Mouse (Mus musculus) brain, embryonic 14.5 days (tissue): ENCODE data around the gene Arel1.

Source experiments
- CTCF ChIP-seq: fragments of 200-500 bp; IDR thresholded peaks from 2 replicates; pipeline ENCODE4 v1.5.1; 2012; ENCODE audit warnings: inconsistent platforms, mild to moderate bottlenecking, moderate library complexity, borderline replicate concordance; ENCODE audit not compliant: insufficient read depth, insufficient read length; ENCODE audit errors: extremely low read depth
- POLR2A ChIP-seq: fragments of 200-500 bp; IDR thresholded peaks from 2 replicates; pipeline ENCODE4 v1.6.1; 2012; ENCODE audit warnings: mild to moderate bottlenecking, inconsistent platforms, borderline replicate concordance; ENCODE audit not compliant: poor library complexity, insufficient read depth, insufficient read length, severe bottlenecking; ENCODE audit errors: extremely low read depth

GRCm38 (mm10) chr12:84968831-84969655, 1.7 kb downstream of the Arel1 start:
- TF ChIP-seq CTCF (no peak), POLR2A (no peak)
